8 mouse cellular contexts compared by ENCODE assay signal in genomic region chr12:24493011-24493410, GRCm38 (mm10). TPM values are rescaled to one million over a fixed set of nuclear protein-coding genes. Genes with fewer than 3 reads are reported as not detected.
DNase-seq lines count a peak whose midpoint lies in the region; ATAC-seq and TF ChIP-seq lines count a peak whose summit lies in the region.

No protein-coding gene starts in this region.

- TF ChIP-seq EP300 in lung, postnatal 0 days (IDR thresholded peaks at IDR 0.05) = no peak

- no peaks in the 10 kb centered on the region for H3K9me3 ChIP-seq in lung, postnatal 0 days (ENCODE audit: low read length)
- H3K9me3 ChIP-seq in embryonic facial prominence, embryonic 13.5 days = no peaks in the 10 kb centered on the region
- no peaks in the 10 kb centered on the region for H3K9me3 ChIP-seq in hindbrain, embryonic 12.5 days (replicated peaks)
- no peaks in the 10 kb centered on the region for H3K9me3 ChIP-seq in midbrain, embryonic 15.5 days

- no peaks in the 10 kb centered on the region for H3K4me1 ChIP-seq in lung, postnatal 0 days (ENCODE audit: insufficient read depth, low read depth, low read length)
- peaks cover under 1% of the 10 kb centered on the region; the same call in 1 of the 2 replicates for H3K4me1 ChIP-seq in embryonic facial prominence, embryonic 13.5 days
- no peaks in the 10 kb centered on the region for H3K4me1 ChIP-seq in hindbrain, embryonic 12.5 days
- H3K4me1 ChIP-seq in midbrain, embryonic 15.5 days = 0 out of 2 replicates have a peak, but pooled peaks cover under 1% of the 10 kb centered on the region

- H3K27me3 ChIP-seq in lung, postnatal 0 days (replicated peaks; ENCODE audit: insufficient read depth, low read length) = no peaks in the 10 kb centered on the region
- no peaks in the 10 kb centered on the region for H3K27me3 ChIP-seq in embryonic facial prominence, embryonic 13.5 days
- no peaks in the 10 kb centered on the region for H3K27me3 ChIP-seq in hindbrain, embryonic 12.5 days
- no peaks in the 10 kb centered on the region for H3K27me3 ChIP-seq in midbrain, embryonic 15.5 days (replicated peaks)

- ATAC-seq in lung, postnatal 0 days = no peak
- ATAC-seq in embryonic facial prominence, embryonic 13.5 days (ENCODE audit: insufficient number of reproducible peaks, insufficient read depth, low FRiP score, low TSS enrichment, low read depth) = no peak
- no peak for ATAC-seq in hindbrain, embryonic 12.5 days (ENCODE audit: low FRiP score)
- ATAC-seq in midbrain, embryonic 15.5 days (replicated peaks) = no peak

- H3K4me2 ChIP-seq in lung, postnatal 0 days (replicated peaks; ENCODE audit: low read depth, low read length) = peak overlapping the region; percentile 34
- H3K4me2 ChIP-seq in embryonic facial prominence, embryonic 13.5 days = peak overlapping the region; percentile 44
- peak overlapping the region; percentile 37 for H3K4me2 ChIP-seq in hindbrain, embryonic 12.5 days (replicated peaks)
- H3K4me2 ChIP-seq in midbrain, embryonic 15.5 days = peak overlapping the region; percentile 28; the same call in 1 of the 2 replicates

- peak overlapping the region; percentile 10; the same call in 1 of the 2 replicates for H3K4me3 ChIP-seq in lung, postnatal 0 days (ENCODE audit: low read depth, low read length)
- H3K4me3 ChIP-seq in embryonic facial prominence, embryonic 13.5 days = 0 out of 2 replicates have a peak overlapping the region, but pooled peaks have one; percentile 23
- no peak overlapping the region for H3K4me3 ChIP-seq in hindbrain, embryonic 12.5 days
- no peak overlapping the region for H3K4me3 ChIP-seq in midbrain, embryonic 15.5 days

- TF ChIP-seq CTCF in lung, postnatal 0 days (IDR thresholded peaks at IDR 0.05) = no peak

- WGBS in lung, postnatal 0 days = 48% methylated on average over 9 of the region's 9 CpGs
- WGBS in embryonic facial prominence, embryonic 13.5 days = 77% methylated on average over 9 of the region's 9 CpGs
- WGBS in hindbrain, embryonic 12.5 days = 70% methylated on average over 9 of the region's 9 CpGs
- WGBS in midbrain, embryonic 15.5 days = 67% methylated on average over 9 of the region's 9 CpGs

- H3K36me3 ChIP-seq in lung, postnatal 0 days (ENCODE audit: insufficient read depth, low read length) = no peaks in the 10 kb centered on the region
- no peaks in the 10 kb centered on the region for H3K36me3 ChIP-seq in embryonic facial prominence, embryonic 13.5 days
- H3K36me3 ChIP-seq in hindbrain, embryonic 12.5 days = no peaks in the 10 kb centered on the region
- H3K36me3 ChIP-seq in midbrain, embryonic 15.5 days (replicated peaks) = no peaks in the 10 kb centered on the region

- no peak for DNase-seq in lung, postnatal 0 days (ENCODE audit: low spot score)
- DNase-seq in lung, postnatal 25 days (ENCODE audit: low spot score) = no peak
- no peak for DNase-seq in embryo, embryonic 10.5 days (ENCODE audit: low spot score)
- DNase-seq in cerebellum, postnatal 36 days = no peak
- no peak for DNase-seq in right cerebral cortex, postnatal 4 days

- no peak overlapping the region for H3K27ac ChIP-seq in lung, postnatal 0 days (ENCODE audit: low read length)
- no peak overlapping the region for H3K27ac ChIP-seq in embryonic facial prominence, embryonic 13.5 days
- H3K27ac ChIP-seq in hindbrain, embryonic 12.5 days = no peak overlapping the region
- no peak overlapping the region for H3K27ac ChIP-seq in midbrain, embryonic 15.5 days

- H3K9ac ChIP-seq in lung, postnatal 0 days (replicated peaks; ENCODE audit: low read depth) = no peak overlapping the region
- no peak overlapping the region for H3K9ac ChIP-seq in embryonic facial prominence, embryonic 13.5 days
- H3K9ac ChIP-seq in hindbrain, embryonic 12.5 days = no peak overlapping the region
- H3K9ac ChIP-seq in midbrain, embryonic 15.5 days = no peak overlapping the region

RNA-seq across cellular contexts. Expression of gene Taf1b, which starts 5.1 kb away (rescaled TPM):
- polyA plus RNA-seq in lung, postnatal 0 days (2015; fragmentation: Nextera tagmentation; extraction: Ambion mirVana) = 16.9 and 18.6 TPM in 2 replicates
- polyA plus RNA-seq in embryonic facial prominence, embryonic 13.5 days (2015; fragmentation: Nextera tagmentation; extraction: Ambion mirVana) = 32.3 and 32.9 TPM in 2 replicates
- polyA plus RNA-seq in hindbrain, embryonic 12.5 days (2016; fragmentation: Nextera tagmentation; extraction: Ambion mirVana) = 30.5 and 31.8 TPM in 2 replicates
- 33.4 and 38.7 TPM in 2 replicates for polyA plus RNA-seq in midbrain, embryonic 15.5 days (2015; fragmentation: Nextera tagmentation; extraction: Ambion mirVana)

Comparison
In these comparisons a context has a peak if more than half of its experiments do, and no peak if none do; other contexts are left out.
1. H3K4me3 ChIP-seq: peak in lung, postnatal 0 days (single experiment) and embryonic facial prominence, embryonic 13.5 days (single experiment); none in hindbrain, embryonic 12.5 days (single experiment) and midbrain, embryonic 15.5 days (single experiment).
2. Peak in every context shown above with its lines, with median percentiles within 50 percentile points of each other: H3K4me2 ChIP-seq.